8 mouse cellular contexts compared by ENCODE assay signal in the genomic region with DNA sequence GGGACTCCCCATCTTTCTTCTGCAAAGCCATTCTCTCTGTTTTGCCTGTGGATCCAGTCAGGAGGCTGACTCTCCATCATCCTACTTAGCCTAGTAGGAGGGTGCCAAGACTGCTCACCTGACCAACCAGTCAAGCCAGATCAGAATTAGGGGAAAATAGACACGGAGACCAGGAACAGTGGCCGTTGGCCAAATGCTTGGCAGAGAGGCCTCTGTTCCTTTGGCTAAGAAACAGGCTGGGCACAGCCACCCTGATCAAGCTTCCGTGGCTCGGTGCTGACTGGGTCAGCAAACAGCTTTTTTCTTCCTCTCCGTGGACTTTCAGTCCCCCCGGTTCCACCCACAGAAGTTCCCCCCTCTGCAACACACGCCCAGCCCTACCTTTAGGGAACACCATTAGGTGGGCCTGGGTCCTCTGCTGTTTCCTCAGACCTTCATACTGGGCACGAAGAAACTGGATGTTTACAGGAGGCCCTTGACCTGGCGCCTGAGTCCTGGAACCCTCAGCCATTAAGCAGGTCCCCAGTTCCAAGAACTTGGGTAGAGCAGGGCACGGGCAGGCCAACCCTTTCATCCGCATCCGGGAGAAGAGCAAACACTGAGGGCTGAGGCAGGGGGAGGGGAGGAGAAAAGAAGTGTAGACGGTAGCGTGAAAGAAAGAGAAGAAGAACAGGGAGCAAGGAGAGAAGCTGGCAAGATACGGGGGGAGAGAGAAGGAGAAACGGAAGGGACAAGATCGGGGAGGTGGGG. TPM values are rescaled to one million over a fixed set of nuclear protein-coding genes. Genes with fewer than 3 reads are reported as not detected.
DNase-seq lines count a peak whose midpoint lies in the region; ATAC-seq and TF ChIP-seq lines count a peak whose summit lies in the region.

No protein-coding gene starts in this region.

- H3K27ac ChIP-seq in neural tube, embryonic 12.5 days: no peak overlapping the region
- peak overlapping the region; percentile 89 for H3K27ac ChIP-seq in intestine, postnatal 0 days (ENCODE audit: low read depth, low read length)
- H3K27ac ChIP-seq in liver, embryonic 13.5 days: no peak overlapping the region
- peak overlapping the region; percentile 86 for H3K27ac ChIP-seq in stomach, embryonic 14.5 days (ENCODE audit: low read length)

- intact Hi-C loops in gastrocnemius, postnatal 14 days (cut with DNase I; ENCODE audit: low total_unique reads): no loop called here

- no peaks in the 10 kb centered on the region for H3K36me3 ChIP-seq in neural tube, embryonic 12.5 days
- no peaks in the 10 kb centered on the region for H3K36me3 ChIP-seq in intestine, postnatal 0 days (ENCODE audit: control insufficient read depth, insufficient read depth)
- H3K36me3 ChIP-seq in liver, embryonic 13.5 days: no peaks in the 10 kb centered on the region
- no peaks in the 10 kb centered on the region for H3K36me3 ChIP-seq in stomach, embryonic 14.5 days (ENCODE audit: control insufficient read depth, insufficient read depth, low read length)

- H3K4me3 ChIP-seq in neural tube, embryonic 12.5 days: no peak overlapping the region
- peak overlapping the region; percentile 42 for H3K4me3 ChIP-seq in intestine, postnatal 0 days (ENCODE audit: low read depth, low read length)
- peak overlapping the region; percentile 30 for H3K4me3 ChIP-seq in liver, embryonic 13.5 days (replicated peaks)
- H3K4me3 ChIP-seq in stomach, embryonic 14.5 days (ENCODE audit: low read depth, low read length): peak overlapping the region; percentile 29

- DNase-seq in neural tube, embryonic 10.5 days (ENCODE audit: extremely low spot score, low spot score): no peak
- peak; percentile 37 for DNase-seq in gastrocnemius, postnatal 14 days
- no peak for DNase-seq in liver, embryonic 13.5 days
- DNase-seq in urinary bladder, postnatal 25 days (ENCODE audit: low spot score): no peak

- no peaks in the 10 kb centered on the region for H3K9me3 ChIP-seq in neural tube, embryonic 12.5 days
- no peaks in the 10 kb centered on the region for H3K9me3 ChIP-seq in intestine, postnatal 0 days (ENCODE audit: control insufficient read depth)
- no peaks in the 10 kb centered on the region for H3K9me3 ChIP-seq in liver, embryonic 13.5 days (replicated peaks)
- H3K9me3 ChIP-seq in stomach, embryonic 14.5 days (ENCODE audit: control insufficient read depth, low read depth, low read length): no peaks in the 10 kb centered on the region

- peaks cover 11% of the 10 kb centered on the region; the same call in 1 of the 2 replicates for H3K4me1 ChIP-seq in neural tube, embryonic 12.5 days
- 0 out of 2 replicates have a peak, but pooled peaks cover 2% of the 10 kb centered on the region for H3K4me1 ChIP-seq in intestine, postnatal 0 days (replicated peaks; ENCODE audit: control insufficient read depth, insufficient read depth, low read length)
- H3K4me1 ChIP-seq in liver, embryonic 13.5 days (replicated peaks): no peaks in the 10 kb centered on the region
- peaks cover 8% of the 10 kb centered on the region for H3K4me1 ChIP-seq in stomach, embryonic 14.5 days (ENCODE audit: control insufficient read depth, insufficient read depth, low read length)

- H3K4me2 ChIP-seq in neural tube, embryonic 12.5 days (replicated peaks): peak overlapping the region; percentile 35; the same call in 1 of the 2 replicates
- H3K4me2 ChIP-seq in intestine, postnatal 0 days (replicated peaks; ENCODE audit: low read depth): peak overlapping the region; percentile 68
- H3K4me2 ChIP-seq in liver, embryonic 13.5 days: peak overlapping the region; percentile 37
- peak overlapping the region; percentile 38 for H3K4me2 ChIP-seq in stomach, embryonic 14.5 days (replicated peaks; ENCODE audit: low read depth, low read length)

- H3K9ac ChIP-seq in neural tube, embryonic 12.5 days: no peak overlapping the region
- peak overlapping the region; percentile 54 for H3K9ac ChIP-seq in intestine, postnatal 0 days (ENCODE audit: low read depth, low read length)
- H3K9ac ChIP-seq in liver, embryonic 13.5 days: no peak overlapping the region
- peak overlapping the region; percentile 18; the same call in 1 of the 2 replicates for H3K9ac ChIP-seq in stomach, embryonic 14.5 days (replicated peaks; ENCODE audit: low read depth, low read length)

- H3K27me3 ChIP-seq in neural tube, embryonic 12.5 days (replicated peaks): peaks cover 10% of the 10 kb centered on the region
- no peaks in the 10 kb centered on the region for H3K27me3 ChIP-seq in intestine, postnatal 0 days (replicated peaks; ENCODE audit: control insufficient read depth, insufficient read depth, low read length)
- H3K27me3 ChIP-seq in liver, embryonic 13.5 days: 0 out of 2 replicates have a peak, but pooled peaks cover 7% of the 10 kb centered on the region
- no peaks in the 10 kb centered on the region for H3K27me3 ChIP-seq in stomach, embryonic 14.5 days (ENCODE audit: control insufficient read depth, insufficient read depth, low read length)

- no peak for ATAC-seq in neural tube, embryonic 12.5 days (ENCODE audit: low FRiP score, low read depth)
- peak; percentile 88 for ATAC-seq in cerebellum, adult (ENCODE audit: insufficient number of reproducible peaks, low FRiP score, low TSS enrichment)
- peak; percentile 45 for ATAC-seq in intestine, postnatal 0 days
- no peak for ATAC-seq in liver, embryonic 13.5 days (ENCODE audit: low read depth)
- ATAC-seq in stomach, embryonic 14.5 days (ENCODE audit: insufficient number of reproducible peaks, insufficient read depth, low FRiP score, low read depth): 0 out of 2 replicates have a peak, but pooled peaks have one; percentile 59

- TF ChIP-seq CTCF in intestine, postnatal 0 days (IDR thresholded peaks at IDR 0.05; ENCODE audit: low read depth): no peak

- WGBS in neural tube, embryonic 12.5 days: 50% methylated on average over 17 of the region's 17 CpGs
- 19% methylated on average over 17 of the region's 17 CpGs for WGBS in intestine, postnatal 0 days
- 26% methylated on average over 17 of the region's 17 CpGs for WGBS in liver, embryonic 13.5 days (ENCODE audit: insufficient replicate concordance)
- WGBS in stomach, embryonic 14.5 days: 32% methylated on average over 17 of the region's 17 CpGs

RNA-seq across cellular contexts. Expression of a gene that starts 0.7 kb away (rescaled TPM):
- 0.40 and 0.52 TPM in 2 replicates for polyA plus RNA-seq in neural tube, embryonic 12.5 days (2016; fragmentation: Nextera tagmentation; extraction: Ambion mirVana)
- not detected for total RNA-seq in gastrocnemius, postnatal 14 days (2021)
- polyA plus RNA-seq in intestine, postnatal 0 days (2015; fragmentation: Nextera tagmentation; extraction: Ambion mirVana): 6.6 and 7.0 TPM in 2 replicates
- 0.28 and 0.33 TPM in 2 replicates for polyA plus RNA-seq in liver, embryonic 13.5 days (2015; fragmentation: Nextera tagmentation; extraction: Ambion mirVana)
- polyA plus RNA-seq in stomach, embryonic 14.5 days (2014; fragmentation: Nextera tagmentation; extraction: Ambion mirVana): 9.4 and 9.9 TPM in 2 replicates

RNA-seq across cellular contexts. Expression of a gene that starts 40.8 kb away (rescaled TPM):
- 301 and 333 TPM in 2 replicates for polyA plus RNA-seq in neural tube, embryonic 12.5 days (2016; fragmentation: Nextera tagmentation; extraction: Ambion mirVana)
- 10 to 100 TPM; 86.5 to 87.4 TPM for total RNA-seq in gastrocnemius, postnatal 14 days (2021)
- polyA plus RNA-seq in intestine, postnatal 0 days (2015; fragmentation: Nextera tagmentation; extraction: Ambion mirVana): 702 and 713 TPM in 2 replicates
- 275 and 284 TPM in 2 replicates for polyA plus RNA-seq in liver, embryonic 13.5 days (2015; fragmentation: Nextera tagmentation; extraction: Ambion mirVana)
- 466 and 478 TPM in 2 replicates for polyA plus RNA-seq in stomach, embryonic 14.5 days (2014; fragmentation: Nextera tagmentation; extraction: Ambion mirVana)

Comparison
In these comparisons a context has a peak if more than half of its experiments do, and no peak if none do; other contexts are left out.
1. ATAC-seq: peak in cerebellum, adult (single experiment), intestine, postnatal 0 days (single experiment) and stomach, embryonic 14.5 days (single experiment); none in neural tube, embryonic 12.5 days (single experiment) and liver, embryonic 13.5 days (single experiment).
2. H3K27ac ChIP-seq: peak in intestine, postnatal 0 days (single experiment) and stomach, embryonic 14.5 days (single experiment); none in neural tube, embryonic 12.5 days (single experiment) and liver, embryonic 13.5 days (single experiment).
3. H3K9ac ChIP-seq: peak in intestine, postnatal 0 days (single experiment) and stomach, embryonic 14.5 days (single experiment); none in neural tube, embryonic 12.5 days (single experiment) and liver, embryonic 13.5 days (single experiment).
4. Peak in every context shown above with its lines, with median percentiles within 50 percentile points of each other: H3K4me2 ChIP-seq.